Mouse (Mus musculus) intestine, embryonic 14.5 days (tissue): ENCODE results near the gene Ndufa1. TPM values are rescaled to one million over a fixed set of nuclear protein-coding genes. Genes with fewer than 3 reads are reported as not detected.
"Not testable (repeated sequence)": the region's sequence is repeated elsewhere in the genome, so short reads cannot be mapped to it uniquely, and the experiment has no call there.

Source experiments
- ATAC-seq: fragments of 200-750 bp; cut with Nextera tagmentation; replicated peaks from 2 replicates; pipeline ENCODE4 v1.8.0; 2017; ENCODE audit warnings: low read depth, moderate number of reproducible peaks, moderate TSS enrichment, moderate library complexity; ENCODE audit not compliant: low FRiP score, low TSS enrichment
- DNase-seq: peaks from one replicate; pipeline ENCODE4 v3.0.0-alpha.2; 2018; ENCODE audit warnings: low spot score
- H3K27ac ChIP-seq: fragments of 300-500 bp; sonication (generic); 2 replicates; pipeline ENCODE4 v1.5.1; 2014; ENCODE audit warnings: low read depth, mild to moderate bottlenecking, control low read depth
- H3K27me3 ChIP-seq: fragments of 300-500 bp; sonication (generic); replicated peaks from 2 replicates; pipeline ENCODE4 v1.6.1; 2014; ENCODE audit warnings: low read length, control low read depth; ENCODE audit not compliant: control insufficient read depth, insufficient read depth
- H3K36me3 ChIP-seq: fragments of 300-500 bp; sonication (generic); 2 replicates; pipeline ENCODE4 v1.6.1; 2014; ENCODE audit warnings: low read length, control low read depth; ENCODE audit not compliant: control insufficient read depth, insufficient read depth
- H3K4me1 ChIP-seq: fragments of 300-500 bp; sonication (generic); replicated peaks from 2 replicates; pipeline ENCODE4 v1.6.1; 2014; ENCODE audit warnings: low read length, control low read depth, mixed read lengths; ENCODE audit not compliant: control insufficient read depth, insufficient read depth
- H3K4me2 ChIP-seq: fragments of 300-500 bp; sonication (generic); 2 replicates; pipeline ENCODE4 v1.6.1; 2014; ENCODE audit warnings: low read length
- H3K4me3 ChIP-seq: fragments of 300-500 bp; sonication (generic); 2 replicates; pipeline ENCODE4 v1.5.1; 2014; ENCODE audit warnings: low read depth, low read length, control low read depth, mixed read lengths
- H3K9ac ChIP-seq: fragments of 300-500 bp; sonication (generic); 2 replicates; pipeline ENCODE4 v1.6.1; 2014; ENCODE audit warnings: mild to moderate bottlenecking, low read length
- H3K9me3 ChIP-seq: fragments of 300-500 bp; sonication (generic); 2 replicates; pipeline ENCODE4 v1.6.1; 2016; ENCODE audit warnings: low read length, control low read depth; ENCODE audit not compliant: control insufficient read depth
- WGBS: fragments of 180-500 bp; shearing (Covaris S2); extraction: QIAGEN DNeasy Blood & Tissue Kit; methylation state at CpG from one replicate; pipeline ENCODE4 v1.1.7; 2014; 5-methylcytosine and 5-hydroxymethylcytosine counted together
- polyA plus RNA-seq: library from polyadenylated mRNA; unstranded; fragments of >200 nt; fragmentation: Nextera tagmentation; extraction: Ambion mirVana; gene quantifications from 2 replicates; pipeline ENCODE4 v1.2.1, GENCODE M21; 2014

Gene Ndufa1
- polyA plus RNA-seq, 1 experiment from 2014 or later: 460 TPM

DNA sequence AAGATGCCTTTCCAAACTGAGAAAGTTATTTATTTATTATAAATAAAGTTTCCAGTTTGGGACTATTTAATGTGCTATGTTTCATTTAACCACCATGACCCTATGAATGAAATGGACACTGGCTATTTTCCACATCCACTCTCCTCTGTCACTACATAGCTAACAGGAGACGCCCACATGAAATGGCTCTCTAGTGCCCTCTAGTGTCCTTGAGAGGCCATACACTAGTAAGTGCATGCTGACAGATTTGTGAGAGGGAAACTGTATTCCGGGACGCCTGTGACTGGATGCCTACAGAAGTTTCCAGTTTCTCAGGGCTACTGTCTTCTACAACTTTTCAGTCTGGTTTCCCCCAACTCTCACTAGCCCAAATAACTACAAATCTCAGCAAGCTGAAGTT lies 23.9 kb downstream of the Ndufa1 start:
- Histone ChIP-seq H3K9me3 (no peaks in the 10 kb centered on the region), H3K9ac (no peak overlapping the region), H3K27ac (no peak overlapping the region), H3K27me3 (no peaks in the 10 kb centered on the region), H3K4me1 (no peaks in the 10 kb centered on the region), H3K36me3 (no peaks in the 10 kb centered on the region), H3K4me2 (no peak overlapping the region), H3K4me3 (no peak overlapping the region)
- ATAC-seq (no peak), DNase-seq (no peak)
- WGBS: 34% methylated on average over 3 of the region's 3 CpGs

DNA sequence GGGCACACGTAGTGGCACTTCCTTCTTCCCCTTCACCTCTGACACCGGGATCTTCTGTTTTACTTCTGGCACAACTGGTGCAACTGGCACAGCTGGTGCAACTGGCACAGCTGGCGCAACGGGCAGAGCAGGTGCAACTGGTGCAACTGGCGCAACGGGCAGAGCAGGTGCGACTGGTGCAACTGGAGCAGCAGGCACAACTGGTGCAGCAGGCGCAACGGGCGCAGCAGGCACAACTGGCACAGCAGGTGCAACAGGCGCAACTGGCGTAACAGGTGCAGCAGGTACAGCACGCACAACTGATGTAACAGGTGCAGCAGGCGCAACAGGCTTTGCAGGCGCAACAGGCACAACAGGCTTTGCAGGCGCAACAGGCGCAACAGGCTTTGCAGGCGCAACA lies 27.8 kb downstream of the Ndufa1 start:
- WGBS: 80% methylated on average over 18 of the region's 18 CpGs
- no peak overlapping the region for H3K4me2 ChIP-seq
- DNase-seq (no peak), ATAC-seq (no peak)
- no peaks in the 10 kb centered on the region for H3K9me3 ChIP-seq
- H3K9ac ChIP-seq: no peak overlapping the region
- no peaks in the 10 kb centered on the region for H3K27me3 ChIP-seq
- no peaks in the 10 kb centered on the region for H3K4me1 ChIP-seq
- H3K4me3 ChIP-seq: no peak overlapping the region
- no peak overlapping the region for H3K27ac ChIP-seq
- H3K36me3 ChIP-seq: no peaks in the 10 kb centered on the region

DNA sequence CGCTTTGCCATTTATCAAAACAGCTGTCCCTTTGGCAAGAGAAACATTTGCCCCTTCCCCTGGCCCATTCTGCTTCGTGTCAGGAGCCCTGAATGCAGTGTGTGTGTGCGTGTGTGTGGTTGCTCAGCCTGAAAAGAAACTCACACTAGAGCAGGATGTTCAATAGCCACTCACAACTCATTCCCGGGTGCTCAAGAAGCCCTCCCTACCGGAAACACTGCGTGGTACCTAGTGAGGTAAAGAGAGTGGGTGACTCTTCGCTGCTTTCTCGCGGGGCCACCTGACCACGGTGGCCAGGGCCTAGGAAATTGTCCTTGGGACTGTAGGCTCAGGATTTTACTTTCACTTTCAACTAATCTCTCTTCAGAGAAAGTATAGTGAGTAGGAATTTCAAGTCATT lies 29.8 kb downstream of the Ndufa1 start:
- Histone ChIP-seq H3K4me1 (no peaks in the 10 kb centered on the region), H3K27ac (no peak overlapping the region), H3K4me2 (no peak overlapping the region), H3K27me3 (no peaks in the 10 kb centered on the region), H3K9me3 (no peaks in the 10 kb centered on the region), H3K9ac (no peak overlapping the region), H3K4me3 (no peak overlapping the region), H3K36me3 (no peaks in the 10 kb centered on the region)
- WGBS: 75% methylated on average over 10 of the region's 10 CpGs
- DNase-seq (no peak), ATAC-seq (no peak)

- Histone ChIP-seq H3K27me3 (no peaks in the 10 kb centered on the region), H3K9me3 (no peaks in the 10 kb centered on the region), H3K27ac (no peak overlapping the region), H3K36me3 (peaks cover 4% of the 10 kb centered on the region; the same call in 1 of the 2 replicates), H3K9ac (no peak overlapping the region), H3K4me1 (no peaks in the 10 kb centered on the region), H3K4me3 (no peak overlapping the region), H3K4me2 (no peak overlapping the region)
- ATAC-seq (no peak), DNase-seq (no peak)
- WGBS: 59% methylated on average over 4 of the region's 4 CpGs
Observed at GRCm38 (mm10) chrX:37157839-37158238, 33.1 kb downstream of the Ndufa1 start.

GRCm38 (mm10) chrX:37144954-37145353 lies 46.0 kb downstream of the Ndufa1 start:
- DNase-seq (no peak), ATAC-seq (no peak)
- Histone ChIP-seq H3K9ac (no peak overlapping the region), H3K9me3 (no peaks in the 10 kb centered on the region), H3K27ac (no peak overlapping the region), H3K4me1 (no peaks in the 10 kb centered on the region), H3K27me3 (no peaks in the 10 kb centered on the region), H3K36me3 (peaks cover 22% of the 10 kb centered on the region), H3K4me3 (no peak overlapping the region), H3K4me2 (no peak overlapping the region)
- 98% methylated on average over 2 of the region's 2 CpGs for WGBS

DNA sequence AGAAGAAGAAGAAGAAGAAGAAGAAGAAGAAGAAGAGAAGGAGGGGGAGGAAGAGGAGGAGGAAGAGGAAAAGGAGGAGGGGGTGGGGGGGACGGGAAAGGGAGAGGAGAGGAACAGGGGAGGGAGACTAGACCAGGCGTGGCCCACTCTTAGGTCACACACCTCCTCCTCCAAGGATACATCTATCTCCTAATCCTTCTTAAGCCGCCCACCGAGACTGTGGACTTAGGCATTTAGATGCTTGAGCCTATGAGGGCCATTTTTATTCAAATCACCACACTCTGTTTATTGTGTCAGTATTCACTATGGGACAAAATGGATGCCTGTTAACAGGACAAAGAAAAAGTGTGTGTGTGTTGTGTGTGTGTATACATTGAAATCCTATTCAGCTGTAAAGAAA lies 46.5 kb downstream of the Ndufa1 start:
- peaks cover 22% of the 10 kb centered on the region for H3K36me3 ChIP-seq
- not testable (repeated sequence) for DNase-seq, H3K4me2 ChIP-seq, H3K27me3 ChIP-seq, H3K4me1 ChIP-seq, H3K27ac ChIP-seq, H3K9ac ChIP-seq, ATAC-seq, H3K4me3 ChIP-seq, H3K9me3 ChIP-seq
- 94% methylated on average over 2 of the region's 4 CpGs for WGBS

DNA sequence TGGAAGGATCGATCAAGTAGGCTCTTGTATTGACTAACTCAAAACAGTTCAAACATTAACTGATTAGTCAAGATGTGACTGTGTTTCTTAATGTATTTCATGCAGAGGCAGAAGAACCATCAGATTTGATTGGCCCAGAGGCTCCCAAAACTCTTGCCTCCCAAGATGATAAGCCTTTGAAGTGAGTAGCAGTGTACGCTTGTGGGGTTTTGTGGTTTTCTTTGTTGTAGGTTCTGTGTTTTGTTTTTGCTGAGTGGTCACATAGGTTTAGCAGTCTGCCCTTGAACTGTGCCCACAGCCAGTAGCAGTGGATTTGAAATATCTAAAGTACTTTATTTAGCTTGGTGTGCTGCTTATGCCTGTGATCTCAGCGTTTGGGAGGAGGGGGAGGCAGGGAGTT lies 49.2 kb downstream of the Ndufa1 start:
- no peak overlapping the region for H3K4me2 ChIP-seq
- WGBS: 86% methylated on average over 3 of the region's 3 CpGs

More for the DNA sequence above, 49.2 kb downstream of the Ndufa1 start:
- Histone ChIP-seq H3K4me3 (no peak overlapping the region), H3K36me3 (peaks cover 31% of the 10 kb centered on the region), H3K27ac (no peak overlapping the region), H3K9ac (no peak overlapping the region), H3K4me1 (no peaks in the 10 kb centered on the region), H3K9me3 (no peaks in the 10 kb centered on the region), H3K27me3 (no peaks in the 10 kb centered on the region)
- no peak for DNase-seq
- ATAC-seq: no peak

Other genes starting within 250 kb of the Ndufa1 start
- gene Sept6, start 199.4 kb downstream of the Ndufa1 start, polyA plus RNA-seq: 19.9 and 21.3 TPM in 2 replicates
- gene Sowahd, start 142.3 kb downstream of the Ndufa1 start, polyA plus RNA-seq: 0.11 TPM in 1 of 2 replicates, not detected in the other
- gene Rpl39, start 105.8 kb downstream of the Ndufa1 start, polyA plus RNA-seq: 637 and 732 TPM in 2 replicates
- 16.7 and 18.6 TPM in 2 replicates for gene Upf3b, start 80.8 kb downstream of the Ndufa1 start, polyA plus RNA-seq
- gene Nkap, start 64.4 kb downstream of the Ndufa1 start, polyA plus RNA-seq: 15.1 and 16.4 TPM in 2 replicates
- not detected in 2 replicates for gene Akap14, start 22.3 kb downstream of the Ndufa1 start, polyA plus RNA-seq
- 10.0 and 10.4 TPM in 2 replicates for gene Rnf113a1, start 82 bp upstream of the Ndufa1 start, polyA plus RNA-seq
- gene Gm9, start 19.9 kb upstream of the Ndufa1 start, polyA plus RNA-seq: not detected in 2 replicates
- not detected in 2 replicates for gene Rhox1, start 31.1 kb upstream of the Ndufa1 start, polyA plus RNA-seq
- not detected in 2 replicates for gene Rhox2a, start 53.8 kb upstream of the Ndufa1 start, polyA plus RNA-seq
- gene Rhox3a, start 58.8 kb upstream of the Ndufa1 start, polyA plus RNA-seq: not detected in 2 replicates
- not detected in 2 replicates for gene Rhox4a, start 74.2 kb upstream of the Ndufa1 start, polyA plus RNA-seq
- gene Rhox3a2, start 188.9 kb upstream of the Ndufa1 start, polyA plus RNA-seq: not detected in 2 replicates
- not detected in 2 replicates for gene Rhox4a2, start 199.7 kb upstream of the Ndufa1 start, polyA plus RNA-seq
- gene Rhox2b, start 220.9 kb upstream of the Ndufa1 start, polyA plus RNA-seq: not detected in 2 replicates
- not detected in 2 replicates for gene Rhox4b, start 241.3 kb upstream of the Ndufa1 start, polyA plus RNA-seq